Mouse (Mus musculus) megakaryocyte, embryonic 14.5 days (primary cell): ENCODE measurements at regions not wholly inside any gene's neighbourhood (a gene's known extent, or its start where the extent isn't known, plus 50 kb on each side); places are given as distances from the start of the nearest gene placed in this dataset.

Experiments used
- H3K27me3 ChIP-seq: replicated peaks from 2 replicates; pipeline ENCODE3; 2012; ENCODE audit warnings: inconsistent platforms
- H3K36me3 ChIP-seq: replicated peaks from 2 replicates; pipeline ENCODE3; 2012; ENCODE audit warnings: low read length, inconsistent platforms, mixed read lengths
- H3K4me1 ChIP-seq: 2 replicates; pipeline ENCODE4 v1.6.1; 2012; ENCODE audit warnings: inconsistent platforms
- H3K4me3 ChIP-seq: replicated peaks from 2 replicates; pipeline ENCODE3; 2012; ENCODE audit warnings: moderate library complexity, mild to moderate bottlenecking, inconsistent platforms
- H3K9me3 ChIP-seq: 2 replicates; pipeline ENCODE4 v1.6.1; 2012; ENCODE audit warnings: inconsistent platforms
- FLI1 ChIP-seq: IDR thresholded peaks from 2 replicates; pipeline ENCODE4 v1.6.1; 2012; ENCODE audit warnings: low read length, inconsistent platforms, mixed read lengths
- GATA1 ChIP-seq: IDR thresholded peaks from 3 replicates; pipeline ENCODE4 v1.6.1; 2012; ENCODE audit warnings: mixed read lengths, low read length, inconsistent platforms, borderline replicate concordance

DNA sequence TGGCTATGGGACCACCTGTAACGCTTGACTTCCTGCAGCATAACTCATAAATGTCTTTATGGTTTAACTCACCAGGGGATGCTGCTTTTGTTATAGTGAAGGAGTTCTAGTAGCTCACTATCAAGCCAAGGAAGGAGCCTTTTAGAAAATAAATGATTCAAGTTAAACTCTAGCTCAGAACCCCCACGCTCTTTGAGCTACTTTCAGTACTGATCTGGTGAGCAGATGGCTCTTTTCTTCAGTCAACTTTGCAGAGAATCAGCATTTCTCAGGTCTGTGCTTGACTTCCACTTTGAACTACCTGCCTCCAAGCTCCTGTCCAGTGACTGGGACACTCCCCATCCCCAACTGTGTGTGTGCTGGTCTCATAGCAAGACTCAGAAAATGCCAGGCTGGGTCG lies 694.3 kb upstream of the Tmpo start:
- no peaks in the 10 kb centered on the region for H3K27me3 ChIP-seq
- peaks cover 12% of the 10 kb centered on the region for H3K9me3 ChIP-seq
- H3K4me3 ChIP-seq: no peak overlapping the region
- H3K4me1 ChIP-seq: no peaks in the 10 kb centered on the region
- TF ChIP-seq FLI1 (no peak), GATA1 (no peak)
- H3K36me3 ChIP-seq: no peaks in the 10 kb centered on the region

GRCm38 (mm10) chr10:91871244-91871643 lies 690.1 kb upstream of the Tmpo start:
- Histone ChIP-seq H3K9me3 (peaks cover 16% of the 10 kb centered on the region), H3K27me3 (no peaks in the 10 kb centered on the region), H3K4me3 (no peak overlapping the region), H3K4me1 (no peaks in the 10 kb centered on the region), H3K36me3 (no peaks in the 10 kb centered on the region)
- TF ChIP-seq FLI1 (no peak), GATA1 (no peak)

GRCm38 (mm10) chr10:91858711-91859595 lies 677.8 kb upstream of the Tmpo start:
- TF ChIP-seq FLI1 (no peak), GATA1 (no peak)
- Histone ChIP-seq H3K9me3 (peaks cover 7% of the 10 kb centered on the region), H3K4me3 (no peak overlapping the region), H3K36me3 (no peaks in the 10 kb centered on the region), H3K4me1 (no peaks in the 10 kb centered on the region), H3K27me3 (no peaks in the 10 kb centered on the region)

- Histone ChIP-seq H3K27me3 (no peaks in the 10 kb centered on the region), H3K9me3 (peaks cover 38% of the 10 kb centered on the region), H3K36me3 (no peaks in the 10 kb centered on the region), H3K4me3 (no peak overlapping the region), H3K4me1 (no peaks in the 10 kb centered on the region)
- no peak for TF ChIP-seq FLI1
- TF ChIP-seq GATA1: no peak
These were observed 646.0 kb upstream of the Tmpo start for GRCm38 (mm10) chr10:91827074-91827473.

DNA sequence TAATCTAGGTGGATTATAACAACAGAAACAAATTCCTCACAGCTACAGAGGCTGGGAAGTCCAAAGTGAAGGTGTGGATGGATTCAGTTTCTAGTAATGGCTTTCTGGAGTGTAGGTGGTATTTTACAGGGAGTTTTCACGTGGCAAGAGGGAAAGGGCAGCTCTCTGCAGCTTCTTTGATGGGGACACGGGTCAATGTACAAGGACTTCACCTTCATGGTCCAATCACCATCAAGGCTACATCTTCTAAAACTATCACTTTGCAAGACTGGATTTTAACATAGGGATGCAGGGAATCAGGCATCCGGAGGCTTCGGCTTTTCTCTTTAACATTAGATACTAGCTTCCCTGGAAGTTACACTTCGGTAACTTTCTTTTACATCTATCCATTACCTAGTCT lies 642.4 kb upstream of the Tmpo start:
- no peaks in the 10 kb centered on the region for H3K4me1 ChIP-seq
- no peak for TF ChIP-seq GATA1
- TF ChIP-seq FLI1: no peak
- H3K36me3 ChIP-seq: no peaks in the 10 kb centered on the region
- H3K4me3 ChIP-seq: no peak overlapping the region
- peaks cover 25% of the 10 kb centered on the region for H3K9me3 ChIP-seq
- H3K27me3 ChIP-seq: no peaks in the 10 kb centered on the region

- Histone ChIP-seq H3K27me3 (no peaks in the 10 kb centered on the region), H3K4me1 (no peaks in the 10 kb centered on the region), H3K4me3 (no peak overlapping the region), H3K36me3 (no peaks in the 10 kb centered on the region), H3K9me3 (peaks cover 21% of the 10 kb centered on the region)
- TF ChIP-seq GATA1 (no peak), FLI1 (no peak)
These were observed 623.8 kb upstream of the Tmpo start for GRCm38 (mm10) chr10:91804870-91805269.
